ENCODE assay signal across 8 mouse cellular contexts in the genomic region with DNA sequence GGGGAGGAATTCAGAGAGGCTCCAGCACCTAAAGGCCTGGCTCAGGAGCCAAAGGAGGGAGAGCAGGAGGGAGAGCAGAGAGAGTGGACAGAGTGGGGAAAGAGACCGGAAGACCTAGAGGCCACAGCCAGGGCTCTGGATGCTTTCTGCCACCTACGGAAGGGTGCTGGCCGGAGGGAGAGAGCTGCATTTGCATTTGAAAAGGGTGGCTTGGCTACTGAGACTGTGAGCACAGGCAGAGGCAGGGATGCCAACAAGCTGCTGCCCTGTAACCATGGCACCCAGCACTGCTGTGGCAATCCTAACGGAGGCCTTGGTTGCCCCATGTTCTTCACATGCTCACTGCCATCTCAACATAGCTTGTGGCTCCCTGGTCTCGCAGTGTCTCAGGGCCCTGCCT.
DNase-seq lines count a peak whose midpoint lies in the region; ATAC-seq lines count a peak whose summit lies in the region.

No protein-coding gene starts in this region.

- H3K27ac ChIP-seq in neural tube, embryonic 11.5 days (ENCODE audit: low read depth, low read length): no peak overlapping the region
- H3K27ac ChIP-seq in hindbrain, embryonic 15.5 days (replicated peaks): no peak overlapping the region; the same call in 1 of the 2 replicates
- H3K27ac ChIP-seq in neural tube, embryonic 15.5 days (replicated peaks): peak overlapping the region; percentile 45; the same call in 1 of the 2 replicates
- H3K27ac ChIP-seq in kidney, embryonic 15.5 days: no peak overlapping the region

- ATAC-seq in neural tube, embryonic 11.5 days (ENCODE audit: insufficient read depth, low FRiP score, low TSS enrichment): peak; percentile 87
- ATAC-seq in hindbrain, embryonic 15.5 days (ENCODE audit: low FRiP score, low read depth): peak; percentile 91
- ATAC-seq in neural tube, embryonic 15.5 days (ENCODE audit: low FRiP score): peak; percentile 70; the same call in 1 of the 2 replicates
- no peak for ATAC-seq in kidney, embryonic 15.5 days (replicated peaks; ENCODE audit: low FRiP score)

- H3K9ac ChIP-seq in neural tube, embryonic 11.5 days (ENCODE audit: low read length): no peak overlapping the region
- H3K9ac ChIP-seq in hindbrain, embryonic 15.5 days: no peak overlapping the region
- no peak overlapping the region for H3K9ac ChIP-seq in neural tube, embryonic 15.5 days (replicated peaks)
- no peak overlapping the region for H3K9ac ChIP-seq in kidney, embryonic 15.5 days

- DNase-seq in neural tube, embryonic 11.5 days (ENCODE audit: low spot score): peak; percentile 67
- no peak for DNase-seq in neural tube, embryonic 10.5 days (ENCODE audit: extremely low spot score, low spot score)
- peak; percentile 36 for DNase-seq in embryo, embryonic 9.5 days (ENCODE audit: extremely low spot score)
- no peak for DNase-seq in lung, postnatal 36 days
- no peak for DNase-seq in adrenal gland, postnatal 4 days (ENCODE audit: low spot score in 2 of 2)

- WGBS in neural tube, embryonic 11.5 days: 28% methylated on average over 5 of the region's 5 CpGs
- WGBS in hindbrain, embryonic 15.5 days: 25% methylated on average over 5 of the region's 5 CpGs
- WGBS in neural tube, embryonic 15.5 days: 19% methylated on average over 5 of the region's 5 CpGs
- WGBS in kidney, embryonic 15.5 days: 57% methylated on average over 5 of the region's 5 CpGs

- peaks cover 9% of the 10 kb centered on the region for H3K4me1 ChIP-seq in neural tube, embryonic 11.5 days (ENCODE audit: control insufficient read depth, insufficient read depth, low read length)
- H3K4me1 ChIP-seq in hindbrain, embryonic 15.5 days (replicated peaks): no peaks in the 10 kb centered on the region; the same call in 1 of the 2 replicates
- peaks cover 10% of the 10 kb centered on the region for H3K4me1 ChIP-seq in neural tube, embryonic 15.5 days
- no peaks in the 10 kb centered on the region for H3K4me1 ChIP-seq in kidney, embryonic 15.5 days

- H3K36me3 ChIP-seq in neural tube, embryonic 11.5 days (ENCODE audit: control insufficient read depth, insufficient read depth, low read length): no peaks in the 10 kb centered on the region
- H3K36me3 ChIP-seq in hindbrain, embryonic 15.5 days: no peaks in the 10 kb centered on the region
- no peaks in the 10 kb centered on the region for H3K36me3 ChIP-seq in neural tube, embryonic 15.5 days
- no peaks in the 10 kb centered on the region for H3K36me3 ChIP-seq in kidney, embryonic 15.5 days

- no peak overlapping the region for H3K4me2 ChIP-seq in neural tube, embryonic 11.5 days (ENCODE audit: low read depth)
- H3K4me2 ChIP-seq in hindbrain, embryonic 15.5 days: no peak overlapping the region
- no peak overlapping the region for H3K4me2 ChIP-seq in neural tube, embryonic 15.5 days
- H3K4me2 ChIP-seq in kidney, embryonic 15.5 days: no peak overlapping the region

- H3K27me3 ChIP-seq in neural tube, embryonic 11.5 days (ENCODE audit: control insufficient read depth, insufficient read depth, low read length): no peaks in the 10 kb centered on the region
- no peaks in the 10 kb centered on the region for H3K27me3 ChIP-seq in hindbrain, embryonic 15.5 days
- no peaks in the 10 kb centered on the region for H3K27me3 ChIP-seq in neural tube, embryonic 15.5 days (replicated peaks)
- no peaks in the 10 kb centered on the region for H3K27me3 ChIP-seq in kidney, embryonic 15.5 days

- no peaks in the 10 kb centered on the region for H3K9me3 ChIP-seq in neural tube, embryonic 11.5 days (ENCODE audit: control insufficient read depth, low read length)
- H3K9me3 ChIP-seq in hindbrain, embryonic 15.5 days: no peaks in the 10 kb centered on the region
- H3K9me3 ChIP-seq in neural tube, embryonic 15.5 days (replicated peaks): no peaks in the 10 kb centered on the region
- H3K9me3 ChIP-seq in kidney, embryonic 15.5 days (replicated peaks): no peaks in the 10 kb centered on the region

- no peak overlapping the region for H3K4me3 ChIP-seq in neural tube, embryonic 11.5 days (ENCODE audit: low read depth, low read length)
- no peak overlapping the region for H3K4me3 ChIP-seq in hindbrain, embryonic 15.5 days
- H3K4me3 ChIP-seq in neural tube, embryonic 15.5 days (replicated peaks): no peak overlapping the region
- H3K4me3 ChIP-seq in kidney, embryonic 15.5 days (replicated peaks): no peak overlapping the region

Comparison
In these comparisons a context has a peak if more than half of its experiments do, and no peak if none do; other contexts are left out.
1. DNase-seq: peak in neural tube, embryonic 11.5 days (single experiment) and embryo, embryonic 9.5 days (single experiment); none in neural tube, embryonic 10.5 days (single experiment), lung, postnatal 36 days (single experiment) and adrenal gland, postnatal 4 days (0 of 2).